Mouse (Mus musculus) ES-Bruce4 (cell line): Measurements from ENCODE around the gene Ntn1.

Experiments
- CTCF ChIP-seq: IDR thresholded peaks from one replicate; pipeline ENCODE4 v1.8.1; 2011; ENCODE audit warnings: low read depth, low read length
- EP300 ChIP-seq: IDR thresholded peaks from 2 replicates; pipeline ENCODE4 v1.6.1; 2011; ENCODE audit warnings: low read depth, low read length; ENCODE audit not compliant: insufficient read depth
- POLR2A ChIP-seq: IDR thresholded peaks from one replicate; pipeline ENCODE4 v1.8.1; 2011; ENCODE audit warnings: low read length; ENCODE audit not compliant: insufficient read depth

DNA sequence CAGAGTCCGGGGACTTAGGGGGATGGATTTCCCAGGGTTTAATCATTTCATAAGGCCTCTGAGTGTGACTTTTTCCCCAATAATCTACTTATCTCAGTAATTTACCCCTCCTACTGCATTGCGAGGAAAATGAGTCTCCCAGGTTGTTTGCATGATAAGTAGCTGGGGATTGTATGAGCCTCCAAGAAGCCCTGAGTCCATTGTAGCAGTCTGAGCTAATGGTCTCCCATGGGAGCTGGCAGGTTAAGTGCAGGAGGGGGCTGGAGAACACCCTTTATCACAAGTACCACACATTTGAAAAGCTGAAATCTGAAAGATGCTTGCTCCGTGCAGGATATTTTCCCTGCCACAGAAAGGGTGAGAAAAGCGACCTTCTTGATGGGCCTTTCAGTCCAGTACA is 240.8 kb downstream of the Ntn1 start:
- TF ChIP-seq CTCF (no peak), EP300 (no peak), POLR2A (no peak)
